Mouse (Mus musculus) lung, embryonic 16.5 days (tissue): ENCODE data around the gene Ldlrap1. TPM values are rescaled to one million over a fixed set of nuclear protein-coding genes. Genes with fewer than 3 reads are reported as not detected.

Experiments used
- ATAC-seq: fragments of 200-750 bp; cut with Nextera tagmentation; 2 replicates; pipeline ENCODE4 v1.8.0; 2017; ENCODE audit warnings: low read depth, mild to moderate bottlenecking, moderate library complexity
- H3K27ac ChIP-seq: fragments of 300-500 bp; sonication (generic); 2 replicates; pipeline ENCODE4 v1.5.1; 2014; ENCODE audit warnings: mild to moderate bottlenecking, control low read depth, low read length
- H3K27me3 ChIP-seq: fragments of 300-500 bp; sonication (generic); 2 replicates; pipeline ENCODE4 v1.6.1; 2014; ENCODE audit warnings: low read depth, low read length, mixed read lengths; ENCODE audit not compliant: control insufficient read depth, insufficient read depth
- H3K36me3 ChIP-seq: fragments of 300-500 bp; sonication (generic); 2 replicates; pipeline ENCODE4 v1.6.1; 2014; ENCODE audit warnings: low read length; ENCODE audit not compliant: control insufficient read depth, insufficient read depth
- H3K4me1 ChIP-seq: fragments of 300-500 bp; sonication (generic); replicated peaks from 2 replicates; pipeline ENCODE4 v1.6.1; 2014; ENCODE audit warnings: low read length, mixed read lengths; ENCODE audit not compliant: control insufficient read depth, insufficient read depth
- H3K4me2 ChIP-seq: fragments of 300-500 bp; sonication (generic); 2 replicates; pipeline ENCODE4 v1.6.1; 2014; ENCODE audit warnings: low read depth, low read length, control low read depth
- H3K4me3 ChIP-seq: fragments of 300-500 bp; sonication (generic); 2 replicates; pipeline ENCODE4 v1.5.1; 2014; ENCODE audit warnings: mild to moderate bottlenecking, low read length, control low read depth
- H3K9ac ChIP-seq: fragments of 300-500 bp; sonication (generic); 2 replicates; pipeline ENCODE4 v1.6.1; 2014; ENCODE audit warnings: low read length, control low read depth
- H3K9me3 ChIP-seq: fragments of 300-500 bp; sonication (generic); 2 replicates; pipeline ENCODE4 v1.6.1; 2016; ENCODE audit warnings: low read length; ENCODE audit not compliant: control insufficient read depth
- WGBS: fragments of 180-500 bp; shearing (Covaris S2); extraction: QIAGEN DNeasy Blood & Tissue Kit; methylation state at CpG from one replicate; pipeline ENCODE4 v1.1.7; 2014; 5-methylcytosine and 5-hydroxymethylcytosine counted together
- polyA plus RNA-seq: library from polyadenylated mRNA; unstranded; fragments of >200 nt; fragmentation: Nextera tagmentation; extraction: Ambion mirVana; gene quantifications from 2 replicates; pipeline ENCODE4 v1.2.1, GENCODE M21; 2015

Gene Ldlrap1
- polyA plus RNA-seq, 1 experiment from 2014 or later: 25.2 TPM

- H3K4me3 ChIP-seq: no peak overlapping the region
- no peak overlapping the region for H3K9ac ChIP-seq
- H3K36me3 ChIP-seq: peaks cover 19% of the 10 kb centered on the region; the same call in 1 of the 2 replicates
- no peak overlapping the region for H3K4me2 ChIP-seq
- H3K27ac ChIP-seq: no peak overlapping the region; the same call in 1 of the 2 replicates
- H3K9me3 ChIP-seq: no peaks in the 10 kb centered on the region
- 58% methylated on average over 21 of the region's 21 CpGs for WGBS
- peaks cover 31% of the 10 kb centered on the region for H3K4me1 ChIP-seq
- no peaks in the 10 kb centered on the region for H3K27me3 ChIP-seq
- no peak for ATAC-seq
These were observed 18.4 kb downstream of the Ldlrap1 start for GRCm38 (mm10) chr4:134749301-134750030.

- WGBS: 83% methylated on average over 16 of the region's 16 CpGs
- H3K36me3 ChIP-seq: peaks cover 19% of the 10 kb centered on the region; the same call in 1 of the 2 replicates
- no peak overlapping the region for H3K4me3 ChIP-seq
- no peaks in the 10 kb centered on the region for H3K9me3 ChIP-seq
- H3K4me1 ChIP-seq: peaks cover 16% of the 10 kb centered on the region
- no peak overlapping the region for H3K4me2 ChIP-seq
- no peak overlapping the region for H3K27ac ChIP-seq
- no peak overlapping the region for H3K9ac ChIP-seq
- H3K27me3 ChIP-seq: no peaks in the 10 kb centered on the region
- no peak for ATAC-seq
These were observed 21.7 kb downstream of the Ldlrap1 start for GRCm38 (mm10) chr4:134745900-134746661.

DNA sequence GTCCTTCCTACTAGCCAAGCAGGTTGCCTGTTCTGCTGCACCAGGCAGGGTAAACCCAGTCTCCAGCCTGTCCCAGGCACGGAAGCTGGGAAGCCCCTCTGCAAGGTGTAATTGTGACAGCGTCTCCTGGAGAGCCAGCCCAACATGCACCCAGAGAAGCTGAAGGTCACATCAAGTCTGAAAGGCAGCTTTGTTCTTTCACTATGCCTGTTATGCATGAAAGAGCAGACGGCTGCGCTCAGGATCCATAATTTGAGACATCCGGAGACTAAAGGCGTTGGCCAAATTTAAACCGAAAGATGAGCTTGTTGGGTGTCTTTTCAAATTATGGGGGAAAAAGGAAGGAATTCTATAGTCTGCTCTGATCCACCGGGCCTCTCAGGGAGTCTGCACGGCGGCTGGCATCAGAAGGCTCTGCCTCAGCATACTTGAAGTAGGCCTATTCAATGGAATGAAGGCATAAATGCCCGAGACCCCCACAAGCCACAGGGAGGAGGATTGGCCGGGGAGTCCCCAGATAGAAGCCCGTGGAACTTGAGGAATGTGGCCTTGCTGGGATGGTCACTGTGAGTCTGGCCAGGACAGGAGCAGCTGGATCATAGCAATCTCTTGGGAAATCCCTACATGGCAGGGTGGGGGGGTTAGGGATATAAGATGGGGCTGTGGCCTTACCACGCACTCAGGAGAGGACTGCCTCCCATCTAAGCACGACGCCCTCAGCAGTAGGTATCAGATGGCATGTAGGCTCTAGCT is 23.8 kb downstream of the Ldlrap1 start:
- WGBS: 58% methylated on average over 16 of the region's 16 CpGs
- H3K9me3 ChIP-seq: no peaks in the 10 kb centered on the region
- no peak overlapping the region for H3K9ac ChIP-seq
- no peak overlapping the region for H3K27ac ChIP-seq
- H3K4me3 ChIP-seq: no peak overlapping the region
- H3K4me2 ChIP-seq: no peak overlapping the region
- H3K4me1 ChIP-seq: no peaks in the 10 kb centered on the region
- no peaks in the 10 kb centered on the region for H3K27me3 ChIP-seq
- ATAC-seq: peak; percentile 57; the same call in 1 of the 2 replicates
- H3K36me3 ChIP-seq: peaks cover 17% of the 10 kb centered on the region; the same call in 1 of the 2 replicates

- Histone ChIP-seq H3K36me3 (peaks cover 9% of the 10 kb centered on the region; the same call in 1 of the 2 replicates), H3K4me3 (no peak overlapping the region), H3K9me3 (no peaks in the 10 kb centered on the region), H3K4me2 (no peak overlapping the region), H3K27me3 (no peaks in the 10 kb centered on the region), H3K4me1 (no peaks in the 10 kb centered on the region), H3K9ac (no peak overlapping the region), H3K27ac (no peak overlapping the region)
- no peak for ATAC-seq
- WGBS: 62% methylated on average over 8 of the region's 8 CpGs
These were observed 25.9 kb downstream of the Ldlrap1 start for GRCm38 (mm10) chr4:134741949-134742348.

DNA sequence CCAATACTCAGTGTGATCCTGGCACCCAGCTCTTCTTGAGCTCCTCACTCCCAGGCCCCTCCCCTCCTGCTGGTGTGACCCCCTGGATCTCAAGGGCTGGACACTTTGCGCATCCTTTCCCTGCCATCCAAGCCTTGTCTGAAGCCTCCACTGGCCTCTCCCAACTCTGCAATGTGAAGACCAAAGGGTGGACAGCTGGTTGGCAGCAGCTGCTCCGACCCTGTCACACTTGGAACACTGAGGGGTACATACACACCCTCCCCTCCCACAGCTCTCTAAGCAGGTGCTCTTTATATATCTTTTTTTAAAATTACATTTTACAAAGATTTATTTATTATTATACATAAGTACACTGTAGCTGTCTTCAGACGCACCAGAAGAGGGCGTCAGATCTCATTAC is 27.6 kb downstream of the Ldlrap1 start:
- no peak overlapping the region for H3K4me3 ChIP-seq
- 86% methylated on average over 4 of the region's 4 CpGs for WGBS
- ATAC-seq: no peak
- no peak overlapping the region for H3K27ac ChIP-seq
- H3K9ac ChIP-seq: no peak overlapping the region
- no peaks in the 10 kb centered on the region for H3K27me3 ChIP-seq
- H3K4me1 ChIP-seq: no peaks in the 10 kb centered on the region
- no peak overlapping the region for H3K4me2 ChIP-seq
- no peaks in the 10 kb centered on the region for H3K36me3 ChIP-seq
- H3K9me3 ChIP-seq: no peaks in the 10 kb centered on the region

DNA sequence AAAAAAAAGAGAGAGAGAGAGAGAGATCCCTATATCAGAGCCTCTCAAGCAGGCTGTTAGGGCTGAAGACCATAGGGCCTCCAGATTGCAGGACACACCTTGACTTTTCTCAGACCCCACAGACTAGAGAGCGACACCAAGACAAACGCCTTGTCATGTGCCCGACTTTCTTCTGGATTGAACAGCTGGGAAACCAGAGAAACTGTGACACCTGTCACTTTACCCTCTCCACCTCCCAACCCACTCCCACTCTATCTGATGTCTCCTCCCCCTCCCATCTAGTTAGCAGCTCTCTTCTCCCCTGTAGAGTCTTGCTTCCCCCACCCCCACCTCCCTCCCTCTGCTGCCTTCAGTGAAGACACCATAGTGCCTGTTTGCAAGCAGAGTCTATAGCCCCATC is 28.3 kb downstream of the Ldlrap1 start:
- Histone ChIP-seq H3K4me1 (peaks cover 3% of the 10 kb centered on the region), H3K9me3 (no peaks in the 10 kb centered on the region), H3K4me2 (no peak overlapping the region), H3K27ac (no peak overlapping the region), H3K9ac (no peak overlapping the region), H3K4me3 (no peak overlapping the region), H3K27me3 (no peaks in the 10 kb centered on the region), H3K36me3 (no peaks in the 10 kb centered on the region)
- WGBS: 60% methylated on average over 3 of the region's 3 CpGs
- ATAC-seq: no peak

GRCm38 (mm10) chr4:134737365-134737910 is 30.4 kb downstream of the Ldlrap1 start:
- H3K4me3 ChIP-seq: no peak overlapping the region
- no peak overlapping the region for H3K9ac ChIP-seq
- 64% methylated on average over 14 of the region's 14 CpGs for WGBS
- H3K4me2 ChIP-seq: no peak overlapping the region
- no peak overlapping the region for H3K27ac ChIP-seq
- H3K4me1 ChIP-seq: peaks cover 17% of the 10 kb centered on the region
- no peaks in the 10 kb centered on the region for H3K27me3 ChIP-seq
- no peak for ATAC-seq
- H3K36me3 ChIP-seq: no peaks in the 10 kb centered on the region
- H3K9me3 ChIP-seq: no peaks in the 10 kb centered on the region

GRCm38 (mm10) chr4:134736147-134736546 is 31.7 kb downstream of the Ldlrap1 start:
- Histone ChIP-seq H3K4me1 (peaks cover 17% of the 10 kb centered on the region), H3K27ac (no peak overlapping the region)
- 63% methylated on average over 7 of the region's 7 CpGs for WGBS

More at GRCm38 (mm10) chr4:134736147-134736546, 31.7 kb downstream of the Ldlrap1 start:
- Histone ChIP-seq H3K4me2 (no peak overlapping the region), H3K4me3 (no peak overlapping the region), H3K36me3 (no peaks in the 10 kb centered on the region), H3K9me3 (no peaks in the 10 kb centered on the region), H3K27me3 (no peaks in the 10 kb centered on the region), H3K9ac (no peak overlapping the region)
- ATAC-seq: no peak
